Mouse (Mus musculus): ENCODE results near the gene Adgrg6. TPM values are rescaled to one million over a fixed set of nuclear protein-coding genes. Genes with fewer than 3 reads are reported as not detected.

Gene Adgrg6
- polyA plus RNA-seq, 1 experiment from 2014 or later = 8.9 TPM

- H3K4me3 ChIP-seq = no peak overlapping the region
- H3K9ac ChIP-seq = no peak overlapping the region
- H3K27me3 ChIP-seq = no peaks in the 10 kb centered on the region
- no peaks in the 10 kb centered on the region for H3K36me3 ChIP-seq
- 81% methylated on average over 3 of the region's 3 CpGs for WGBS
- 0 out of 2 replicates have a peak, but pooled peaks cover 4% of the 10 kb centered on the region for H3K4me1 ChIP-seq
- H3K9me3 ChIP-seq = no peaks in the 10 kb centered on the region
- no peak for ATAC-seq (ENCODE audit: insufficient number of reproducible peaks, low FRiP score, low TSS enrichment, low read depth)
- no peak overlapping the region for H3K27ac ChIP-seq
- no peak overlapping the region for H3K4me2 ChIP-seq
Observed at GRCm38 (mm10) chr10:14531090-14531489, 14.4 kb downstream of the Adgrg6 start.

DNA sequence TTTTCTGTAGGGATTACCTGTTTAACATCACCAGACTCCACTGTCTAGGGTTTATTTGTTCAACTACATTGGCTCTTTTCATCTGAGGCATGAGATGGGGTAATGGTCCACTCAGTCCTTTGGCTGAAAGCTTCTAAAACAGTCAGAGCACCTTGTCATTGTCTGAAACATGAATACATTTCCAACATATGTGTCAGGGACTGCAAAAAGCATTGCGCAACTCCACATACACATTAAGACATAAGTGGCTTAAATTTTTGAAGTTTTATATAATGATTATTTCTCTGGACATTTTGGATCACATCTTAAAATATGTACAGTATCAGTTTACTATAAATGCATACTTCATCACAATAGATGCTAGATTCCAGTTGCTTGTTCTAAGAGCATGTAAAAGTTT lies 14.8 kb downstream of the Adgrg6 start:
- Histone ChIP-seq H3K4me1 (0 out of 2 replicates have a peak, but pooled peaks cover 4% of the 10 kb centered on the region), H3K4me3 (no peak overlapping the region), H3K9ac (no peak overlapping the region), H3K4me2 (no peak overlapping the region), H3K36me3 (no peaks in the 10 kb centered on the region), H3K27ac (no peak overlapping the region), H3K9me3 (no peaks in the 10 kb centered on the region), H3K27me3 (no peaks in the 10 kb centered on the region)
- ATAC-seq (ENCODE audit: insufficient number of reproducible peaks, low FRiP score, low TSS enrichment, low read depth) = no peak
- WGBS = 93% methylated on average over 1 of the region's 1 CpGs

- ATAC-seq (ENCODE audit: insufficient number of reproducible peaks, low FRiP score, low TSS enrichment, low read depth) = no peak
- H3K27ac ChIP-seq = no peak overlapping the region
- WGBS = 48% methylated on average over 2 of the region's 2 CpGs
Observed at GRCm38 (mm10) chr10:14527765-14528164, 17.7 kb downstream of the Adgrg6 start.

DNA sequence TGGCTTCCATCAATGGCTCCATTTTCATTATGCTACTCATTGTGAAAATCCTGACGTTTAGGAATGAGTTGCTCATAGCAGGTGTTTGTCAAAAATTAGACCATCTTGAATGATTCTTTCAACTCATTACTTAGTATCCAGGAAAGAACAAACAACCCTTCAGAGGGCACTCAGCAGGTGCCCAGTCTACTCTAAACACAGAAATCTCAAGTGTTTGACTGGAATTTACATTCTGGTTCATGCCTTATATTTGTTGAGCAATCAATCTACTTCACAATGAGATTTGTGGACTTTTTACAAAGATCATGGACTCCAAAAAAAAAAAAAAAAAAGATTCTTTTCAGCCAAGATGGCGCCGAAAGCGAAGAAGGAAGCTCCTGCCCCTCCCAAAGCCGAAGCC lies 22.7 kb downstream of the Adgrg6 start:
- no peaks in the 10 kb centered on the region for H3K27me3 ChIP-seq
- no peak overlapping the region for H3K27ac ChIP-seq
- 91% methylated on average over 5 of the region's 5 CpGs for WGBS
- no peak for ATAC-seq (ENCODE audit: insufficient number of reproducible peaks, low FRiP score, low TSS enrichment, low read depth)
- H3K4me1 ChIP-seq = 0 out of 2 replicates have a peak, but pooled peaks cover 3% of the 10 kb centered on the region
- no peak overlapping the region for H3K9ac ChIP-seq
- H3K36me3 ChIP-seq = no peaks in the 10 kb centered on the region
- H3K9me3 ChIP-seq = no peaks in the 10 kb centered on the region
- H3K4me2 ChIP-seq = no peak overlapping the region
- H3K4me3 ChIP-seq = no peak overlapping the region

More at GRCm38 (mm10) chr10:14527765-14528164, 17.7 kb downstream of the Adgrg6 start:
- H3K4me3 ChIP-seq = no peak overlapping the region
- H3K4me2 ChIP-seq = no peak overlapping the region
- no peak overlapping the region for H3K9ac ChIP-seq
- no peaks in the 10 kb centered on the region for H3K9me3 ChIP-seq
- H3K4me1 ChIP-seq = 0 out of 2 replicates have a peak, but pooled peaks cover 4% of the 10 kb centered on the region
- H3K27me3 ChIP-seq = no peaks in the 10 kb centered on the region
- no peaks in the 10 kb centered on the region for H3K36me3 ChIP-seq

- Histone ChIP-seq H3K9ac (no peak overlapping the region), H3K27me3 (no peaks in the 10 kb centered on the region), H3K27ac (0 out of 2 replicates have a peak overlapping the region, but pooled peaks have one; percentile 38), H3K4me3 (no peak overlapping the region), H3K4me2 (no peak overlapping the region), H3K36me3 (no peaks in the 10 kb centered on the region), H3K4me1 (no peaks in the 10 kb centered on the region), H3K9me3 (no peaks in the 10 kb centered on the region)
- 0 out of 2 replicates have a peak, but pooled peaks have one; percentile 44 for ATAC-seq (ENCODE audit: insufficient number of reproducible peaks, low FRiP score, low TSS enrichment, low read depth)
- WGBS = 50% methylated on average over 8 of the region's 8 CpGs
Observed at GRCm38 (mm10) chr10:14520912-14521675, 24.4 kb downstream of the Adgrg6 start.

DNA sequence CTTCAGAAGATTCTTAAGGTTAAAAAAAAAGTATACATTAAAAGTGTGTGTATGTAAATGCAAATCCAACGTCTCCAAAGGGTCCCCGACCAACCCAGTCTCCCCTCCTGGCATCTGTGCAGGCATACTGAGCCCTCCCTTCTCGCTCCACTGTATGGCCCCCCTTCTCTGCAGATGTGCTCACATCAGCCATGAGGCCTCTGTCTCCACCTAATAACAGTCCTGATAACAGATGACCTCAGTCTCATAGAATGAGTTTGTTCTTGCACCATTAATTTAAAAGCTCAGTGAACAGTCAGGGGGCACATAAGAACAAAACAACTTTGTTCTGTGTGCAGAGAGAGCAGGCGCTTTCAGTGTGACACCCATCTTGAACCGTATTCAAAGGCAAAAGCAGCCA lies 27.6 kb downstream of the Adgrg6 start:
- ATAC-seq (ENCODE audit: insufficient number of reproducible peaks, low FRiP score, low TSS enrichment, low read depth) = no peak
- H3K9ac ChIP-seq = no peak overlapping the region
- no peak overlapping the region for H3K4me2 ChIP-seq
- H3K4me1 ChIP-seq = no peaks in the 10 kb centered on the region
- no peak overlapping the region for H3K4me3 ChIP-seq
- 53% methylated on average over 5 of the region's 5 CpGs for WGBS
- no peaks in the 10 kb centered on the region for H3K27me3 ChIP-seq
- no peaks in the 10 kb centered on the region for H3K9me3 ChIP-seq
- H3K36me3 ChIP-seq = no peaks in the 10 kb centered on the region
- no peak overlapping the region for H3K27ac ChIP-seq

- H3K27me3 ChIP-seq = no peaks in the 10 kb centered on the region
- H3K36me3 ChIP-seq = no peaks in the 10 kb centered on the region
- H3K4me2 ChIP-seq = no peak overlapping the region
- no peak overlapping the region for H3K9ac ChIP-seq
- 68% methylated on average over 2 of the region's 2 CpGs for WGBS
- no peaks in the 10 kb centered on the region for H3K9me3 ChIP-seq
- H3K4me3 ChIP-seq = no peak overlapping the region
- no peak overlapping the region for H3K27ac ChIP-seq
- H3K4me1 ChIP-seq = no peaks in the 10 kb centered on the region
- no peak for ATAC-seq (ENCODE audit: insufficient number of reproducible peaks, low FRiP score, low TSS enrichment, low read depth)
Observed at GRCm38 (mm10) chr10:14511904-14512663, 33.4 kb downstream of the Adgrg6 start.

GRCm38 (mm10) chr10:14511157-14511556 lies 34.3 kb downstream of the Adgrg6 start:
- Histone ChIP-seq H3K9me3 (no peaks in the 10 kb centered on the region), H3K27ac (no peak overlapping the region), H3K4me1 (no peaks in the 10 kb centered on the region), H3K27me3 (no peaks in the 10 kb centered on the region), H3K36me3 (no peaks in the 10 kb centered on the region), H3K4me3 (no peak overlapping the region), H3K9ac (no peak overlapping the region), H3K4me2 (no peak overlapping the region)
- ATAC-seq (ENCODE audit: insufficient number of reproducible peaks, low FRiP score, low TSS enrichment, low read depth) = no peak
- 53% methylated on average over 3 of the region's 3 CpGs for WGBS

- Histone ChIP-seq H3K9ac (no peak overlapping the region), H3K4me3 (no peak overlapping the region), H3K4me1 (no peaks in the 10 kb centered on the region), H3K27ac (no peak overlapping the region), H3K9me3 (no peaks in the 10 kb centered on the region), H3K27me3 (no peaks in the 10 kb centered on the region), H3K4me2 (no peak overlapping the region), H3K36me3 (no peaks in the 10 kb centered on the region)
- no peak for ATAC-seq (ENCODE audit: insufficient number of reproducible peaks, low FRiP score, low TSS enrichment, low read depth)
Observed at GRCm38 (mm10) chr10:14495658-14496057, 49.8 kb downstream of the Adgrg6 start.

GRCm38 (mm10) chr10:14495204-14495603 lies 50.3 kb downstream of the Adgrg6 start:
- H3K9ac ChIP-seq = no peak overlapping the region
- H3K4me2 ChIP-seq = no peak overlapping the region
- no peak overlapping the region for H3K27ac ChIP-seq
- H3K4me3 ChIP-seq = no peak overlapping the region
- H3K27me3 ChIP-seq = no peaks in the 10 kb centered on the region
- no peaks in the 10 kb centered on the region for H3K4me1 ChIP-seq
- no peaks in the 10 kb centered on the region for H3K36me3 ChIP-seq
- no peak for ATAC-seq (ENCODE audit: insufficient number of reproducible peaks, low FRiP score, low TSS enrichment, low read depth)
- no peaks in the 10 kb centered on the region for H3K9me3 ChIP-seq

GRCm38 (mm10) chr10:14491838-14492237 lies 53.6 kb downstream of the Adgrg6 start:
- Histone ChIP-seq H3K4me3 (no peak overlapping the region), H3K9ac (no peak overlapping the region), H3K9me3 (no peaks in the 10 kb centered on the region), H3K4me2 (no peak overlapping the region), H3K27me3 (no peaks in the 10 kb centered on the region), H3K27ac (no peak overlapping the region), H3K4me1 (no peaks in the 10 kb centered on the region), H3K36me3 (no peaks in the 10 kb centered on the region)
- 75% methylated on average over 4 of the region's 4 CpGs for WGBS
- no peak for ATAC-seq (ENCODE audit: insufficient number of reproducible peaks, low FRiP score, low TSS enrichment, low read depth)

DNA sequence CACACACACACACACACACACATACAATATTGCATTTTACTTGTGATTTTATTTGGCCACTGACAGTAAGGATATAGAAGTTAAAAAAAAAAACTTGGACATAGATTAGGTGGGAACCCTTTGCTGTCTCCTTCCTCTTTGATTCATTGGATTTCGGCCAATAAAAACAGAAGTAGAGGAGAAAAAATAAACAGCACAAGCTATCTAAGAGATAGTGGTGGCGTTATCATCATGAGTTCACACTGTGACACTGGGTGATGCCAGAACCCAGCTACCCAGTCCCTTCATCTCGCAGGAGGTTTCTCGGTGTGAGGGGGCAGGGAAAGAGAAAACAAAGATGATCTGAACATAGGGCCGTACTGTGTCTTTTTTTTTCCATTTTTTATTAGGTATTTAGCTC lies 62.2 kb downstream of the Adgrg6 start:
- H3K4me1 ChIP-seq = peaks cover 10% of the 10 kb centered on the region; the same call in 1 of the 2 replicates
- H3K4me2 ChIP-seq = no peak overlapping the region
- no peak overlapping the region for H3K27ac ChIP-seq
- no peaks in the 10 kb centered on the region for H3K36me3 ChIP-seq
- H3K9ac ChIP-seq = no peak overlapping the region
- no peak overlapping the region for H3K4me3 ChIP-seq
- WGBS = 65% methylated on average over 5 of the region's 5 CpGs
- ATAC-seq (ENCODE audit: insufficient number of reproducible peaks, low FRiP score, low TSS enrichment, low read depth) = no peak
- H3K9me3 ChIP-seq = no peaks in the 10 kb centered on the region
- H3K27me3 ChIP-seq = no peaks in the 10 kb centered on the region

Data from limb, embryonic 15.5 days (tissue).